Mouse (Mus musculus): ENCODE data around the gene Thy1.

Gene Thy1

DNA sequence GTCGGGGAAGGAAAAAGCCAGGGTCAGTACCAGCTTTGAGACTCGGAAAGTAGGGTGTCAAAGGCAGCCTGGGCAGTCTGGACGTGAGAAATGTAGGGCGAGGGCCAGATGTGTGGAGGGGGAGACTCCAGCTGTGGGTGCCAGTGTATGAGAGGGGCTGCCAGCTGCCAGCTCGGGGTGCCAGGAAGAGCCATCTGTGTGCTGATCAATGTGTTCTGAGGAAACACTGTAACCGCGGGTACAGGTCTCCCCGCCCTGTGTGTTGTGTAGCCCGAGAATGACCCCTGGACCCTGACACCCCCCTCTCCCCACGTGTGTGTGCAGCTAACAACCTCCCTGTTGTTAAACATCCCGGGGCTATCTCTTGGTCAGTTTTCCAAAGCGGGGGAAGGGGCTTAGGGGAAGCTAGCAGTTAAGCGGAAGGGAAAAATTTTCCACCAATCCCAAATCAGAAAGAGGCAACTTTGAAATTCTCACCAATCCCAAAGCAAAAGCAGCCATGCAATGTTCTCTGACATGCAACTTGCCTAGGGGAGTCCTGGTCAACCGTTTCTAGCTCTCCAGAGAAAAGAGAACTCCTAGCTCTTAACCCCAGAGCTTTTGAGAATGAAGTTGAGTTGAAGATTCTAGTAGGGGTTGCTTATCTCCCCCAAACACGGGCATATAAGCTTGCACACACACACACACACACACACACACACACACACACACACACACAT lies 24.2 kb downstream of the Thy1 start:
- 4% methylated on average over 15 of the region's 15 CpGs for WGBS

DNA sequence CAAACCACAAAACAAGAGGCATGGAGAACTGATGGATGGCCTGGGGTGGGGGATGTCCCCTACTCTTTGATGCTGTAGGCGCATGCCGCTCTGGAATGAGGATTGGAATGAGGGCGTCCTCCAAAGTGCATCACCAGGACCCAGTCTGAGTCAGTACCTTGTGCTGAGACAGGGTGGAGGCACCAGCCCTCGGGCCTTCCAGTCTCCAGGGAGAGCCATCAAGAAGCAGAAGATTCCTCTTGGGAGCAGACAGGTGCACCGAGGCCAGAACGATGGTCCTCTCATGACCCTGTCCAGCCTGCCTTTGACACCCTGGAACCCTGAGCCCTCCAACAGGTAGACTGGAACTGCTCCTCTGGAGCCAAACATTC lies 24.8 kb downstream of the Thy1 start:
- 86% methylated on average over 6 of the region's 6 CpGs for WGBS

DNA sequence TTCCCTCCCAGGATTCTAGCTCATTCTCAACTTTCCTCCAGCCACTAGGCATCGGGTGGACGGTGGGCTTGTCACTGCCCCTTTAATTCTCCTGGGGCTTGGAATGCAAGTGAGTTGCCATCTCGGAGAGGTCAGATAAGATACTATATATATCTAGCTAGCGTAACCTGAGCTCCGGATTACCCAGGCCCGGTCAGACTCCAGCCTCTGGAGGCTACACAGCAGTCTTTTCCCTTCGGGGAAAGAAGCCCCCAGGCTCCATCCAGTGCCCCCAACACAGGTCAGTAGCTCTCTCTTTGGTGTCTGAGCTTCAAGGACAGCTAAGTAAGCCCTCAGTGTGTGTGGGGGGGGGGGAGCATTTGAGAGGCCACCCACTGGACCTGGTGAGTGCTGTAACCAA lies 26.1 kb downstream of the Thy1 start:
- WGBS, result 51% methylated on average over 7 of the region's 7 CpGs

DNA sequence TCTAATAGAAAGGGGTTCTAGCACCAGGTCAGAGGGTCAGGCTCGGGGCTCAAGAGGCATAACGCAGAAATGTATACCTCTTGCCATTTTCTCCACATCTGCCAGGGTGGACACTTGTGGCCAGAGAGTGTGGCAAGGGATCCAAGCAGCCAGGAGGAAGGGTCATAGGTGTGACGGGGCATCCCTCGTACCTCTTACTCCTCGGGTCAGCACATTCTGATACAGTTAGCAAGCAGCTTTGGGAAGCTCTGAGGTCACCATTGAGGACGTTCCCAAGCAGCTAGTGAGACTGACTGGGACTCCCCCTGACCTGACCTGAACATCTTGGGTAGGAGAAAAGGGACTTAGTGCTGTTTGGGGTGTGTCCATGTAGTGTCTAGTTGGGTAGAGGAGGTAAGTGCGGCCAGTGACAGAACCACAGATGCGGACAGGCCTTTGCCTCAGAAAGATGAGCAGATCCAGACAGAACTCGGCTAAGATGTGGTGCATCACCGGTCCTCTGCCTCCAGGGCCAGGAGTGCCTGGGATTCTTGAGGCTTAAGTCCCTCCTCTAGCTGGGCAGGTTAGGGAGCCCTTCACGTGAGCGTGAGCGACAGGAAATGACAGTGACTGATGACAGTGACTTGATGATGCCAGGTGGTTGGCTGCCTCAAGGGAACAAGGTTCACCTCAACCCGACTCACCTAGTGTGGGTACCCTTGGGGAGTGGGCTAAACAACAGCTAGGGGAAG lies 27.1 kb downstream of the Thy1 start:
- WGBS, result 85% methylated on average over 14 of the region's 14 CpGs

DNA sequence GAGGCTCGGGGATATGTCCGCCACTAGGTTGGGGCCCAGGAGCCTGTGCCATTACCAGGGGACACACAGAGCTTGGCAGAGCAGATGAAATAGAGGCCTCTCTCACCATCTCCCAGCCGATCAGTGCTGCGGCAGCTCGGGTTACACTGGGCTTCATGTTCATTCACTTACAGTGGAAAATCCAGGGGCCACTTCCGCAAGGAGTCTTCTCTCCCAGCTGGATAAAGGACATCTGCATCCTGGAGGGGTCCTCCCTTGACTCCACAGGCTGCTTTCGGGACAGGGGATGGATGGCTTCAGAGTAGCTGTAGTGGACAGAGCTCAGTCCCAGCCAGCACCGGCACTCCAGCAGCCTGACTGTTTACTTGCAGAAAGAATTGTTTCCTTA lies 27.7 kb downstream of the Thy1 start:
- 65% methylated on average over 8 of the region's 8 CpGs for WGBS

DNA sequence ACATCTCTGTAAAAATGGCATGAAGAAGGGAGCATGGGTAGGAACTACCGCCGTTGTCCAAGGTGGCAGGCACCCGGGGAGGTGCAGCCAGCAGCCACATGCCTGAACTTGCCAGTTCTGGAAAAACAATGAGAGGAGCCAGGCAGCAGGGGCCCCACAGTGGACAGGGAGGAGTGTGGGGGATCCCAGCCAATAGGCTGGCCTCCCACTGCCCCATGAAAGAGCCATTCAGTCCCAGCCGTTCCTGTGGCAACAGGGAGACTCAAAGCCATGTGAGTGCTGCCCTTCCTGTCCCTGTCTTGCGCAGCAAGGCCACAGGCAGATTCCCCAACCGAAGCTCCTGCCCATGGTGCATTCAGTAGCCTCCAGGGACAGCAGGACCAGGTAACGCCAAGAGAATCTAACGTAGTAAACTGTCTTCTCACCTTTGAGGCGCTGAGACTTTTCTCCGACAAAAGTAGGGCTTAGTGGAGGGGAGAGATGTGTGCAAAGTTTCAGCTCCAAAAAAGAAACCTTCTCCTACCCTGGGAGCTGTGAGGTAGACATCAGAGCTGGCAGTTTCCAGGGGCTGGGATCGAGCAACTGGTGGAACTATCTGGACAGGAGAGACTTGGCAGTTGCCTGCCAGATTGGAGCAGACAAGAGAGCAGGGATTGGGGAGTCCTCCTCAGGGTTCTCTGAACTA lies 28.9 kb downstream of the Thy1 start:
- WGBS, result 48% methylated on average over 11 of the region's 11 CpGs

DNA sequence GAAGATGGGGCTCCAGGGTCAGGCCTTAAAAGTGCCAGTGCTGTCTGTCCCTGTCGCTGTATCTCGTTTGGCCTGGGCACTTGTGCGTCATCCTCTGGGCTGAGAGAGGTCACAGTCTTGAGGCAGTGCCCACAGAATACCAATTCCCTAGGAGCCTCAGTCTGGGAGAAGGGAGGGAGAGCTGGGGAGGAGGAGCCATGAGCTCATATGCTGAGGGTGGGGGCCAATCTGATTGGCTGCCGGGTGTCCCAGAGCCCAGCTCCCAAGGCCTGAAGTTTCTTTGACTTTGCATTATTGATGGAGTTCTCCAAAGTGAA lies 29.4 kb downstream of the Thy1 start:
- 36% methylated on average over 4 of the region's 4 CpGs for WGBS

DNA sequence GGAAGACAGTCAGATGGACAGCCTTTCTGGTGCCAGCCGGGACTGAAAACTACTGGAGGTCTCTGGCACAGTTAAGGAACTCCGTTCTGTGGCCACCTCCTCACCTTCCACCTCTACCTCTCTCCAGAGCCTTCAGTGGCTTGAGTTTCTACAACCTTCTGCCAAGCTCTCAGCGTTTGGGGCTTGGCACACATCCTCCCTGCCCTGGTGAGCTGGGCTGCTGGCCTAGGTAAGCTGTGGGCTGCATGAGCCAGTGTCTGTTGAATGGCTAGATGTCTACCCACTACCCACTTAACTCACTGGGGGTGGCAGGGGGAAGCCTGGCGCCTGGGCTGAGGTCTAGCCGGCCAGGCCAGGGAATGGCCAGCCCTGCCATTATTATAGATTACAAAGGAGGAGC lies 29.9 kb downstream of the Thy1 start:
- 65% methylated on average over 5 of the region's 5 CpGs for WGBS

DNA sequence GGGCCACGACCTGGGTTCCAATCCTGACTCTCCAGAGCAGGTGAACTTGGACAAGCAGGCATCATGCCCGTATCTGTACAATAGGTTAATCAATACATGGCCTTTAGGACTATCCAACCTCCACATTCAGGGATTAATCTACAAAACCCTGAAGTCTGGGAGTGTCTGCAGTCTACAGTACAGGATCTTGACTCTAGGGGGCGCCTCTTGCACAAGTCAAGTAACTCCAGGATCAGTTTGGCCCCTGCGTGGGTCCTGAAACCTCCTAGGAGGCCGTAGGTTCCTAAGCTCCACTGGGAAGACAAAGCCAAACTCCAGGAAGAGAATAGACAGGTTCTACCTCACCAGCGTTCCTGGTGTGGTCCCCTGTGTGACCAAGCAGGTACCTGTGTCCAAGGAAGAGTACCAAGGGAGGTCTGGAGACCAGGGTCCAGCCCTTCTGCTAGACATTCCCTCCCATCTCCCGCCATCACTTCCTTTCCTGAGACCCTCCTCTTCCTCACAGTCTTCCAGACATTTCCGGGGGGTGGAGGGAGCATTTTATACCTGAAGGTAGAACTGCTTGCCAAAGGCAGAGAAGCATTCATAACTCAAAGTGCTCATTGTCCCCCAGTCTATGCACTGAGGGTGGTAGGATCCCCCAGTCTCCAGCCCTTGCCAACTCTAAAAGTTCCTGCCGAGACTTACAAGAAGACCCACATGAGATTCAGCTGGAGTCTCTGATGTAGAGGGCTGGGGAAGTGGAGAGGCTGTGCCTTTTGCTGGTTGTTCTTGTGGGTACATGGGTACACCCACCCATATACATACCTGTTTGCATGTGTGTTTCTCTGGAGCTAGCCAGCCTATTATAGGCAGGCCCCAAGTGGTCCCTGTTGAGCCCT lies 31.5 kb downstream of the Thy1 start:
- 65% methylated on average over 9 of the region's 9 CpGs for WGBS

DNA sequence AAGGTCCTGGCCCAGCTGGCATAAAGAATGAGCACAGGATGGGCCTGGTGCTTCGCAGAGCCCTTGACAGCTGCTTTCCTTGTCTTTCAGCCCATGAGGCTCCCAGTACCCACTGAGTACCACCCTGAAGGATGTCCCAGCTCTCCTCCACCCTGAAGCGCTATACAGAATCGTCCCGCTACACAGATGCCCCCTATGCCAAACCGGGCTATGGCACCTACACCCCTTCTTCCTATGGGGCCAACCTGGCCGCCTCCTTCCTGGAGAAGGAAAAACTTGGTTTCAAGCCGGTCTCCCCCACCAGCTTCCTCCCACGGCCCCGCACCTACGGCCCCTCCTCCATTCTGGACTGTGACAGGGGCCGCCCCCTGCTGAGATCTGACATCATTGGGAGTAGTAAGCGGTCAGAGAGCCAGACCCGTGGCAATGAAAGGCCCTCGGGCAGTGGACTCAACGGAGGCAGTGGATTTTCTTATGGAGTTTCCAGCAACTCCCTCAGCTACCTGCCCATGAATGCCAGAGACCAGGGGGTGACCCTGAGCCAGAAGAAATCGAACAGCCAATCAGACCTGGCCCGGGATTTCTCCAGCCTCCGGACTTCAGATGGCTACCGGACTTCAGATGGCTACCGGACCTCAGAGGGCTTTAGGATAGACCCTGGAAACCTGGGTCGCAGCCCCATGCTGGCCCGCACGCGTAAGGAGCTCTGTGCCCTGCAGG lies 32.3 kb downstream of the Thy1 start:
- WGBS, result 80% methylated on average over 24 of the region's 24 CpGs

DNA sequence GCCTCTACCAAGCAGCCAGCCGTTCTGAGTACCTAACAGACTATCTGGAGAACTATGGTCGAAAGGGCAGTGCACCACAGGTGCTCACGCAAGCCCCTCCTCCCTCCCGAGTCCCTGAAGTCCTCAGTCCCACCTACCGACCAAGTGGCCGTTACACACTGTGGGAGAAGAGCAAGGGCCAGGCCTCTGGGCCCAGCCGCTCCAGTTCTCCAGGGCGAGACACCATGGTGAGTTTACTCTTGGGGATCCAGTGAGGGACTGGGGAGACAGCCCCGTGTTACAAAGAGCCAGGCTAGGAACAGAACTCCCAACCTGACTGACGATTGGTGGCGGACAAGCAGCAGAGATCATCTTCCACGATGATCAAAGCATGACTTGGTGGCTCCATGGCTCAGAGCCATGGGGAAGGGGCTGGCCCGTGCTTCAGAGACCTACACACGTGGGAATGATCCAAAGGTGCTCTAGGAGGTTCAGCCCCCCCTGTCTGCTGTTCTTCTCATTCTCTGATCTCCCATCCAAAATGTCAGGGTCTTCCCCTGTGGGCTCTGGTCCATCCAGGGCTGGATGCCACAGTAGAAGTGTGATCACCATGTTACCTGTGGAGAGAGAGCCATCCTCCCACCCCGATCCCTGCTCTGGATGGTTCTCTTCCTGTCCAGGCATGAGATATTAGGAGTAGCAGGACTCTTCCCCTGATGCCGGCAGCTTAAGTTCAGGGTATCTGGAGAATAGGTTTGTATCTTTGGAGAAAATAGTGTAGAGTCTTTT lies 33.0 kb downstream of the Thy1 start:
- 76% methylated on average over 16 of the region's 16 CpGs for WGBS

DNA sequence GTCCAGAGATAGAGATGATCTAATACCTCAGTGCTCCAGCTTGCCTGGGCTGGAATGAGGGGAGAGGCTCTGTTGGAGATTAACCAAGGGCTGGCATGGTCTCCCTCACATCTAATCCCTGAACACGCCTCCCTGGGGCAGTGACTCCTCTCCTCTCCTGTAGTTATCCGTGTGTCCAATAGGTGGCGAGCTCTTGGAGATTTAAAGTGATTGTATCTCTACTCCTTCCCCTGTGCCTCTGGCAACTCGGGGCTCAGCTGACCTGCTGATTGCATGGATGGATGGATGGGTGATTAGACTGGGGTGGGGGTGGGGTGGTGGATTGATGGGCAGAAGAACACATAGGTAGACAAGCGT lies 33.6 kb downstream of the Thy1 start:
- WGBS, result 19% methylated on average over 5 of the region's 5 CpGs

DNA sequence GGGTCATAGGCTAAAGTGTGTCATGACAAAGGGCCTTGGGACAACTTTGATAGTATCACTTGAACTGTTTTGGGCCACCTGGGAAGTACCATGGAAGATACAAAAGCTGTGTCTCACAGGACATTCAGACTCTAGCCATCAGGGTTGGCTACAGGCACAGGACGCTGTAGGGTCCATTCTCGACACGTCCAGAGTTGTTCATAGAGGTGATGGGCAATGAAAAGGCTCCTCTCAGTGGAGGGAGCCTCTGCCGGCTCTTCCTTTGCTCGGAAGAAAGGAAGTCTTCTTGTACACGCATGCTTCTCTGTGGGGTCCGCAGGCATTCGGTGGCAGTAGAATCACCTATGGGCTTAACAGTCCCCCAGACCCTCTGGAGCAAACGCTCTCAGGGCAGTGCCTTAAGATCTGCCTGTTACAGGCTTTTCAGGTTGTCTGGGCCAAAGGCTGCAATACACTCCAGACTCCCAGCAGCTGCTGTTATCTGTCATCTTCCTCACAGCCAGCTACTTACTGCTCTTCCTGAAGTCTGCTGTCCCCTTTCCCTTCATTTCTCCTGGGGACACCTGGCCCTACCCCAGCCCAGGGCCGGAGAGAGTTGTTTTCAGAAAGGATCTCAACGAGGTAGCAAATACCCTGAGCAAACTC lies 34.2 kb downstream of the Thy1 start:
- WGBS, result 83% methylated on average over 11 of the region's 11 CpGs

DNA sequence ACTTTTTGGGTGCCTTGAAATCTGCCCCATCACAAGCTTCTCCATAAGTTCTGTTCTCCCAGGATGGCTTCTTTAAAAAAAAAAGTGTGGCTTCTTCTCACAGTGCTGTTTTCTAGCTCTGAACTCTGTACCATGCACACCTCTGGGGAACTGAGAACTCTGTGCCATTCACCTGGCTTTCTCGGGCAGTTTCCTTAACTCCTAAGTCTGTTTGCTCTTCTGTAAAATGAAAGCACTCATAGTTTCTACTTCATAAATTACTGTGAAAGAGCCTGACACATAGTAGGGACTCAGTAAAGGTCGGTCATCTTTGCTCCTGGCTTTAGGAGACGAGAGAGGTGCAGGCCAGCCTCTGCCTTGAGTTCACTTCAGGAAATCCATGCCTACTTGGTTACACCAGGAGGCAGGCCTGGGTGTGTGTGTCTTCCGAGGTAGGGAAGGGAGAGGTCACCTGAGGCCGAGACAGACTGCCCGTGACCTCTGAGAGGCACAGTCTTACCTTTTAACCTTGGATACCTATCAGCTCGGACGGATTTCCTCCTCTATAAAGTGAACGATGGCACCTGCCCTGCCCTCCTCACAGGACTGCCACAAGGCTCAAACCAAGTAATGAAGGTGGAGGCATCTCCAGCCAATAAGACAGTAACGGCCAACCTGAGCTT lies 35.1 kb downstream of the Thy1 start:
- WGBS, result 79% methylated on average over 10 of the region's 10 CpGs

DNA sequence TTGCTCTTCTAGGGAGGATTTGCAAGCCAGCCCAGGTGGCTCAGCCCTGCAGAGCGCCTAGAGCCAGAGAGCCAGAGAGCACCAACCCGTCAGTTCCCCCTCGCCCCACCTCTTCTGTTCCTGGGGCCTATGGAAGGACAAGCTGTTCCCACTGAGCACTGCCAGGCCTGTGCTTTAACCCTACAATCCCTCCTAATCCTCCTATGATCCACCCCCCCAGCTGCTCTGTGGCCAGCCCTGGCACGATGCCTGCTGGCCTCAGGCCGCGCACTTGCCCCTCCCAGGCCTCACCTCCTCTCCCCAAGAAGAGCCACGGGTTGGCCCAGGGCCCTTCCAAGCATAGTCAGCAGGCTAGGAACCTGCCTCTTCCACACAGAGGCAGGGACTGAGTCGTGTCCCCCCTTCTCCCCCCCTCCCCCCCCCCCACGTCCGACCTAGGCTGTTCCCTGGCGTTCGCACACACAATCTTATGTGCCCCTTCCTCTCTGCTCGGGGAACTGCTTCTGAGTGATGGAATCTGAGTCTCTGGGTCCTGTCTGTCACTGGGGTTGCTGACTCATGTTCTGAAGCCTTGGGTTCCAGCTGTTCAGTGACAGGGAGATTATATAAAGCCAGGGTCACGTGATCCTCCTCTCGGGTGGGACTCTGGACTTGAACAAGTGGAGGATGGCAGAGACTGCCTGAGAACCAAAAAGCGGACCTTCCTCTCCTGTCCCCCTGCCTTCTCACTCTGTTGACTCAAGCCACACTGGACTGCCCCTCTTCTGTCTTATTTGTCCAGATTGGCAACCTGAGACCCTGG lies 36.0 kb downstream of the Thy1 start:
- 23% methylated on average over 16 of the region's 16 CpGs for WGBS

DNA sequence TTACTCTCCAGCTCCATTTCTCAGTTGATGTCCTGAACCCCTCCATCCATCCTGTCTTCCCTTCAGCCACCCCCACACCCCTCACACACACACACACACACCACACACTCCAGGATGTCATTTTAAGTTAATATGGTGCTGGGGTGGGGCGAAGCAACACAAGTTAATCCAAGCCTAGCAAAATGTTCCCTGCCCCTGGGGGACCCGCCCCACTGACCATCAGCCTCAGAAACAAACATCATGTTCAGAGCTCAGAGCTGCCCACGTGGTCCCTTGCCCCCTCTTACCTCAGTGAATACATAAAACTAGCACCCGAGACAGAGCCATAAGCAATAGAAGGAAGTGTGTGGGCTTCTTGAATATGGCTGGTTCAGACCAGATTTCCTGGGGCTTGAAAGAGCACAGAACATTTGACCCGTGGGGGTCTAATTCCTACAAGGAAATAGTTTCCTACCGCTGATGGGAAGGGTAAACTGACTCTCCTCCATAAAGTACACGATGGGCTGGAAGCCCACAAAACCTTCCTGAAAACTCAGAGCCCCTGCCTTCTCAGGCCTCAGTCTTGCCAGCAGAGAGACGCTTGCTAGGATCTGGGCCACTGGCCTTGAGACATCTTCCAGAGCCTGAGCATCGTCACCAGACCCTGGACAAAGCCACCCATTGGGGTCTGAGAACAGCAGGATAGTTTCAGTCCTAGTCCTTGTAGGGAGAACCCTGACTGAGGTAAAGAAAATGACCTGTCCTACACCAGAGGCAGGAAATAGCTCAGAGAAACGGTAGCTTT lies 37.0 kb downstream of the Thy1 start:
- 59% methylated on average over 10 of the region's 10 CpGs for WGBS

DNA sequence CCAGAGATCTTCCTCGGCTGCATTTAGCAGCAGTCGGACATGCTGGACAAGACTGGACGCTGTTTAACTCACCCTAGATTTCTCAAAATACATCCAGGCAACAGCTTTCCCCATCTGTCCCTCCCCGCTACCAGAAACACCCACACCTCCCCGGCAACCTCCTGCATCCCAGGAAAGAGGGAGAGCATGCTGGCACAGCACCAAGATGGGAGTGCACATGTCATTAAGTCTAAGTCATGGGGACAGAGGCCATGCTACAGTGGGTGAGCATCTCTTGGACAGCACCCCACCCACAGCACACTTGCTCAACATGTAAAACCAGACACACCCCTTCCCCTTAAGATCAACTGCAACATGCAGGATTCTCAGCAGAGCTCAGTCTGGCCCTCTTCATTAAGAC lies 37.8 kb downstream of the Thy1 start:
- WGBS, result 46% methylated on average over 5 of the region's 5 CpGs

DNA sequence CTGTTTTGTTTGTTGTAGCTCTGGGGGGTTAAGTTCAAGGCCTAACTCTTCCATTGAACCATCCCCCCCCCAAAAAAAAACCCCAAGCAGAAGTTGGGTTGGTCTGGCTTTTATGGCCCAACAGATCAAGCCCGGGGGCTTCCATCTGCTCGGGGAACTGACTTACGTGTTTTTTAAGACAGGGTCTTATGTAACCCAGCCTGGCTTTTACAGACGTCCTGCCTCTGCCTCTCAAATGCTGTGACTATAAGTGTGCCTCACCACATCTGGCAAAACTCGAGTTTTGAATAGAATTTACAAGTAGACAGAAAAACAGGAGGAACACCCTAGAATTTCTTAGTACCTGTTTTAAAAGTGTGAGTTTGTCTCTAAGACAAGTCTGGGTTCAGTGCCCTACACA lies 38.4 kb downstream of the Thy1 start:
- 43% methylated on average over 5 of the region's 5 CpGs for WGBS

Data from cerebral cortex, adult 2 months (tissue).